Mouse (Mus musculus) brain, embryonic 14.5 days (tissue): ENCODE results near the gene Gm11111. TPM values are rescaled to one million over a fixed set of nuclear protein-coding genes. Genes with fewer than 3 reads are reported as not detected.

Experiments used
- DNase-seq: peaks from one replicate; pipeline ENCODE4 v3.0.0-alpha.2; 2011; ENCODE audit warnings: low read depth
- CTCF ChIP-seq: fragments of 200-500 bp; IDR thresholded peaks from 2 replicates; pipeline ENCODE4 v1.5.1; 2012; ENCODE audit warnings: inconsistent platforms, mild to moderate bottlenecking, moderate library complexity, borderline replicate concordance; ENCODE audit not compliant: insufficient read depth, insufficient read length; ENCODE audit errors: extremely low read depth
- POLR2A ChIP-seq: fragments of 200-500 bp; IDR thresholded peaks from 2 replicates; pipeline ENCODE4 v1.6.1; 2012; ENCODE audit warnings: mild to moderate bottlenecking, inconsistent platforms, borderline replicate concordance; ENCODE audit not compliant: poor library complexity, insufficient read depth, insufficient read length, severe bottlenecking; ENCODE audit errors: extremely low read depth
- polyA plus RNA-seq: library from polyadenylated mRNA; depleted of rRNA; stranded (reverse); fragments of >200 nt; gene quantifications from 2 replicates; pipeline ENCODE4 v1.2.3, GENCODE M21; 2012; rRNA removed

Gm11111 gene
- polyA plus RNA-seq, result not detected in 2 replicates

GRCm38 (mm10) chr5:98552395-98552794 lies at the start of gene Gm11111:
Gm11111 (plus strand) TSS chr5:98552695.
- DNase-seq, result no peak
- TF ChIP-seq CTCF (no peak), POLR2A (no peak)

GRCm38 (mm10) chr5:98516214-98516613 lies 36.3 kb upstream of the Gm11111 start:
- no peak for TF ChIP-seq POLR2A
- no peak for TF ChIP-seq CTCF
- no peak for DNase-seq

- TF ChIP-seq CTCF (no peak), POLR2A (no peak)
- DNase-seq, result no peak
These were observed 32.4 kb upstream of the Gm11111 start for GRCm38 (mm10) chr5:98520118-98520517.

GRCm38 (mm10) chr5:98522270-98522977 lies 30.1 kb upstream of the Gm11111 start:
- no peak for DNase-seq
- TF ChIP-seq POLR2A (no peak), CTCF (no peak)

GRCm38 (mm10) chr5:98523050-98523449 lies 29.4 kb upstream of the Gm11111 start:
- DNase-seq, result no peak
- TF ChIP-seq CTCF (no peak), POLR2A (no peak)

GRCm38 (mm10) chr5:98523783-98524182 lies 28.7 kb upstream of the Gm11111 start:
- no peak for TF ChIP-seq POLR2A
- TF ChIP-seq CTCF, result no peak
- no peak for DNase-seq

- DNase-seq, result no peak
- TF ChIP-seq CTCF, result no peak
- no peak for TF ChIP-seq POLR2A
These were observed 11.2 kb upstream of the Gm11111 start for GRCm38 (mm10) chr5:98541333-98541732.

- no peak for DNase-seq
- TF ChIP-seq CTCF (no peak), POLR2A (no peak)
These were observed 2.2 kb upstream of the Gm11111 start for GRCm38 (mm10) chr5:98550285-98550684.

- no peak for DNase-seq
- no peak for TF ChIP-seq POLR2A
- TF ChIP-seq CTCF, result no peak
These were observed 1.6 kb upstream of the Gm11111 start for GRCm38 (mm10) chr5:98550873-98551272.

- DNase-seq, result no peak
- TF ChIP-seq POLR2A, result no peak
These were observed 511 bp downstream of the Gm11111 start for GRCm38 (mm10) chr5:98552811-98553601.

- TF ChIP-seq CTCF (no peak), POLR2A (no peak)
- DNase-seq, result peak; percentile 79
These were observed 8.8 kb downstream of the Gm11111 start for GRCm38 (mm10) chr5:98561301-98561700.

GRCm38 (mm10) chr5:98562806-98563205 lies 10.3 kb downstream of the Gm11111 start:
- DNase-seq, result no peak

More at GRCm38 (mm10) chr5:98562806-98563205, 10.3 kb downstream of the Gm11111 start:
- no peak for TF ChIP-seq POLR2A
- no peak for TF ChIP-seq CTCF
